Mouse (Mus musculus): ENCODE data around the gene Pttg1ip.

Gene Pttg1ip

GRCm38 (mm10) chr10:77606855-77607254, 25.3 kb downstream of the Pttg1ip start:
- DNase-seq (ENCODE audit: low read depth), result no peak

GRCm38 (mm10) chr10:77607441-77607840, 25.9 kb downstream of the Pttg1ip start:
- DNase-seq (ENCODE audit: low read depth), result no peak

DNA sequence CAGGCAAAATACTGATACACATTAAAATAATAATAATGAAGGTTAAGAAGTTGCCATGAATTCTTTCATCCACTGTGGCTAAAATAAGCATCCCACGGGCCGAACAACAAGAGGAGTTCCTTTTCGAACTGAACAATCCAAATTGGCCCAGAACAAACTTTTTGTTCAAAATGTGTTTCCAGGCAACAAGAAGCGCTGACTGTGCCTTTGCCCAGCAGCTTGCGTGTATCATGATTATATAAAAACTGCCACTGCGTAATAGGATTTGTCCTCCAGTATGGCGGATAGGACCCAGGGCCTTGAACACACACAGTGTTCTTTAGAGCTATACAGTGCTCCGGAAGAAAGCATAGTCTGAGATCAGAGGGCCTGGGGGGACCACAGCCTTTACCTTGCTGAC, 27.1 kb downstream of the Pttg1ip start:
- no peak for DNase-seq (ENCODE audit: low read depth)

- DNase-seq (ENCODE audit: low read depth), result no peak
Observed at GRCm38 (mm10) chr10:77610221-77610961, 28.9 kb downstream of the Pttg1ip start.

DNA sequence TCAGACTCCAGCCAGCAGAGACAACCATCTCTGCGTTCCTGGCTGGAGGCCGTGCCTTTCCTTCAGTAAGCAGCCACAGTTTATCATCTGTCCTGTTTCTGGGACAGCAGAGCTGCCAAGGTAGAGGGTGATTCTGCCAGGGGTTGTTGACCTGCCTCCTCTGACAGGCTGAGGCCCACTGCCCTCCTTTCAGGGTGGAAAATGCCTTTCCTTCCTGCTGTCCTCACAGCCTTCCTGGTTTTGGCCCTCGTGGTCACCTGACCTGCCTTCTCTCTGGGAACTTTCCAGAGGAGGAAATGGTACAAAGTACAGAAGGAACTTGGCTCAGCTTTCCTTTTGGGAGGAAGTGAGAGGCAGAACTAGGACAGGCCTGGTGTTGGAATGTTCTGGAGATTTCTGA, 31.9 kb downstream of the Pttg1ip start:
- DNase-seq (ENCODE audit: low read depth), result no peak

- DNase-seq (ENCODE audit: low read depth), result no peak
Observed at GRCm38 (mm10) chr10:77615647-77616046, 34.1 kb downstream of the Pttg1ip start.

DNA sequence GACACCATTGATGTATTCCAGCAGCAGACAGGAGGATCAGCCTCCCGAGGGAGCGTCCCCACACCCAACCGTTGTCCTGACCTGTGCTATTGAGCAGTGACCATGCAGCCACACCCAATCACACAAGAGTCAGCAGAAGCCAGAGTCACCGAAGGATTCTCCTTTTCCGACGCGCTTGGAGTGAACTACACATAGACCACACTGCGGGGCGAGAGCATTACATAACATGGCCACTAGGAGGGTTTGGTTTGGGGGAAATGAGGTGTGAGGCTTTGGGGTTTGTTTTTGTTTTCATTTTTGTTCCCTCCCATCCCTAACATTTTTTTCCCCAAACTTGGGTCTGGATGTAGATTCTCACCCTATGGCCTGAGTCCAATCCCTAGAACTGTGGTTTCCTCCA, 34.6 kb downstream of the Pttg1ip start:
- DNase-seq (ENCODE audit: low read depth), result no peak

- no peak for DNase-seq (ENCODE audit: low read depth)
Observed at GRCm38 (mm10) chr10:77616926-77617325, 35.4 kb downstream of the Pttg1ip start.

DNA sequence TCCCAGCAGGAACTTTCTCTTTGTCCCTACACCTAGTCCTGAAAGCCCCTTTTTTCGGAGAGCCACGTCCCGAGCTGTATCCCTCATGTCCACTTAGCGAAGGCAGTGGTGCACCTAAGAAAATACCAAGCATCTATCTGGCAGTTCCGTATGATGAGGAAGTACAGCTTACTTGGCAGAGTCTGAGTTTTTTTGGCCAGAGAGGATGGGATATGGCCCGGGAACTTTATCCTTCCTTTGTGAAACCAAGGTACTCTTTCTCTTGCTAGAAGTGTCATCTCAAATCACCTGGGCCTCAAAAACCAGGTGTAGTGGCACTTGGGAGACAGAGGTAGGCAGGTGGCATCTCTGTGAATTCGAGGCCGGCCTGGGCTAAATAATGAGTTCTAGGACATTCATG, 40.0 kb downstream of the Pttg1ip start:
- no peak for DNase-seq (ENCODE audit: low read depth)

DNA sequence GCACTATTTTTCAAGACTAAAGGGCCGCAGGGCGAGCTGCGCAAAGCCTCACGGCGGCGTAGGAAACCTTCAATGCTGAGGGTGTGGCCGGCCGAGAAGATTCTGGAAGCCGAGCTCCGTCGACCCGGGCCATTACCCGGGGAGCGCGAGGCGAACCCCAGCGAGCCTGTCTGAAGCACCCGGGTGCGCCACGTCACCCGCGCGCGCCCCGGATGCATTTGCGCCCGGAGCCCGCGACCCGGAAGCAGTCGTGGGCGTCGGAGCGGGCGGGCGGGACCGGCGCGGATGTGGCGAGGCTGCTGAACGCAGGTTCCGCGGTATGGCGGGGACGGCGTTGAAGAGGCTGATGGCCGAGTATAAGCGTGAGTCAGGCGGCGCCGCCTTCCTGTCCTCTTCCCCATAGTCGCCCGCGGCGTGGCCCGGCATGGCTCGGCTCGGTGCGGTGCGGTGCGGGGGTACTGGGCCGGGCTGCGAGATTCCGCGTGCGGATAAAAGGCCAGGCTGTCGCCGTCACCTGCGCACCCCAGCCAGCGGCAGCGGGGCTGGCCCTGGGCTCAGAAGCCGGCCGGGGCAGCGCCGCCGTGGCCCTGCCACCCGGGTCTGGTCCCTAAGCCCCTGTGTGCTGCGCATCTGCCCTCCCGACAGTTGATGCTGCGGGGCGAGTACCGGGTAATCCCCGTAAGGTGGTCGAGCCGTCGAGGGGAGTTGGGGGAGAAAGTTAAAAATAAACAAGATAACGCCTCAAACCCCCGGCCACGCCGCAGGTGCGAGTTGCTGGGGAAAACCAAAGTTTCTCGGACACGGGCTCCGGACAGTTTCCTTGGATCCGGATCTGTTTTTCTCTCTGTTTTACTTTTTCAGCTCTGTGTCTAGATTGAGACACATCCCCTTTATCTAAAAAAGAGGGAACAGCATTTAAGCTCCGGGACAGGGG, 40.8 kb downstream of the Pttg1ip start, which contains the start of gene Ube2g2:
TSS of gene Ube2g2 (plus strand) at position 221 of the 934 bp plus-strand sequence.
- peak; percentile 87 for DNase-seq (ENCODE audit: low read depth)

DNA sequence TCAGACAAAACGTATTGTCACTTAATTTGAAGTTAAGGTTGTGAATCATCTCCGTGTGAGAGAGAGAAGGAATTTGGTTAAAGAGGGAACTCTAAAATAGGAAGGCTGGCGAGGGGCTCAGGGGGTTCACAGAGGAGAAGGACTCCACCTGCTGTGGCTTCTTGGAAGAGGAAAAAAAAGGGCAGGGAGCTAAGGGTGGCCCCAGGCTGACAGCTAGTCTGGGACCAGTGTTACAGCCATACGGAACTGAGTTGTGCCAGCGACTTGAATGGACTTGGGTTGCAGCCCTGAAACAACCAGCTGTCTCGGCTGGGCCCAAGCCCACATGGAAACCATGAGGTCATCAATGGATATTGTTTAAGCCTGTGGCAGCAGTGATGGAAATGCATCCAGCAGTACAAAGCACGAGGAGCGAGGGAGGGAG, 41.6 kb downstream of the Pttg1ip start:
- no peak for DNase-seq (ENCODE audit: low read depth)

DNA sequence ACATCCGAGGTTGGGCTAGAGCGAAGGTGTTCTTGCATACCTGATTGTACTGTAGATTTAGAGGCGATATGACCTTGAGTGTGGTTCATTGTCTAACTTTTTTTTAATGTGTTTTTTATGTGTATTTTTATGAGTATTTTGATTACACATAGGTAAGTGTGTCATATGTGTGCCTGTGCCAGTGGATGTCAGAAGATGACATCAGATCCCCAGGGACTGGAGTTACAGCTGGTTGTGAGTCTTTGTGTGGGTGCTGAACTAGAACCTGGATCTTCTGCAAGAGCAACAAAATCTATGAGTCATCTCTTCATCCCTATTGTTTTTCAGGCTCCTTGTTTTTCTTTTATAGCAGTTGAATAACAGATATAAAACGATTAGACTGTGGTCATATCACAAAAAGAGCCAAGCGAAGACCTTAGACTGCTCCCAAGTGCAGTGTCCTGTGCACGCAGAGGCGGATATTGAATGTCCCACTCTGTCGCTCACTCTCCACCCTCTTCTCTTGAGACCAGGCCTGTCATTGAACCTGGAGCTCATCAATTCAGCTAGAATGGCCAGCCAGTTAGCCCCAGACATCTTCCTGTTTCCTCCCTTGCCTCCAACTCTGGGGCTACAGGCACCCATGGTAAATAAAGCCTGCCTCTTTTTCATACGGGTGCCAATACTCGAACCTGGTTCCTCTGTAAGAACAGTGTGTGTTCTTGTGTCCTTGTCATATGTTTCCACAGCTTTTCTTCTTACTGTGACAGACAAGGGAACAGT, 42.3 kb downstream of the Pttg1ip start:
- no peak for DNase-seq (ENCODE audit: low read depth)

- no peak for DNase-seq (ENCODE audit: low read depth)
Observed at GRCm38 (mm10) chr10:77624570-77624995, 43.1 kb downstream of the Pttg1ip start.

- DNase-seq (ENCODE audit: low read depth), result no peak
Observed at GRCm38 (mm10) chr10:77626036-77626435, 44.5 kb downstream of the Pttg1ip start.

GRCm38 (mm10) chr10:77626591-77626990, 45.1 kb downstream of the Pttg1ip start:
- DNase-seq (ENCODE audit: low read depth), result no peak

GRCm38 (mm10) chr10:77627497-77627896, 46.0 kb downstream of the Pttg1ip start:
- peak; percentile 83 for DNase-seq (ENCODE audit: low read depth)

DNA sequence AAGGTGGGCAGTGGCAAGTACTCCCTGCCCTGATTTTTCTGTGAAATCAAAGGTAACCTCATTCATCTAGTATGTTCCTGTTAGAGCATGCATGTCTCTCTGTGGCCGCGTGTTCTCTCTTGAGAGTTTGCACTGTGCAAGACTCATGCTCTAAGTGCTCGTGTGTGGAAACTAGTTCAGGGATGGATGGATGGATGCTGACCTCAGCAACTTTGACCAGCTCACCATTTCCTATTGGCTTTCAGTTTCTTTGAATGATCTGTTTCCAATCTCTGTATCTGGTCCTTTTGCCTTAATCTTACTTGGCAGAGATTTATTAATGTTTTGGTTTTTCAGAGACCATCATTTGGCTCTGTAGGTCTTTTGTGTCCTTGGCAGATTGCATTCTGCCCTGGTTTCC, 47.6 kb downstream of the Pttg1ip start:
- no peak for DNase-seq (ENCODE audit: low read depth)

DNA sequence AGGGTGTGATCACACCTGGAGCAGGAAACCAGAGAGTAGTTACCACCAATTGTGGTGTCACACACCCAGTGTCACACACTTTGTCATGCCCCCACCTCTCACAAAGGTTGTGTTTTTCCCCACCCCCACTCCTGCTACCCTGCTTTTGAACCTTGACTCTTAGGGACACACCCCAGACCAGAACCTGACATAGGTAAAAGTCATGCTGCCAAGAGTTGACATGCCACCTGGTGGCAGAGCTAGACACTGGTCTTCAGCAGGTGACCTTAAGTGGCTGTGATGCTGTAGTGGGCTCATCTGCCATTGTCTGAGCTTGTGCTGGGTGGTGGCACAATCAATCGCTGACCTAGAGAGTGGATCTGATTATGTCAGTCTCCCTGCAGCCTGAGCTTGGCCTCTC, 48.5 kb downstream of the Pttg1ip start:
- DNase-seq (ENCODE audit: low read depth), result no peak

GRCm38 (mm10) chr10:77634016-77634415, 52.5 kb downstream of the Pttg1ip start:
- DNase-seq (ENCODE audit: low read depth), result no peak

GRCm38 (mm10) chr10:77634452-77635231, 53.1 kb downstream of the Pttg1ip start:
- no peak for DNase-seq (ENCODE audit: low read depth)

DNA sequence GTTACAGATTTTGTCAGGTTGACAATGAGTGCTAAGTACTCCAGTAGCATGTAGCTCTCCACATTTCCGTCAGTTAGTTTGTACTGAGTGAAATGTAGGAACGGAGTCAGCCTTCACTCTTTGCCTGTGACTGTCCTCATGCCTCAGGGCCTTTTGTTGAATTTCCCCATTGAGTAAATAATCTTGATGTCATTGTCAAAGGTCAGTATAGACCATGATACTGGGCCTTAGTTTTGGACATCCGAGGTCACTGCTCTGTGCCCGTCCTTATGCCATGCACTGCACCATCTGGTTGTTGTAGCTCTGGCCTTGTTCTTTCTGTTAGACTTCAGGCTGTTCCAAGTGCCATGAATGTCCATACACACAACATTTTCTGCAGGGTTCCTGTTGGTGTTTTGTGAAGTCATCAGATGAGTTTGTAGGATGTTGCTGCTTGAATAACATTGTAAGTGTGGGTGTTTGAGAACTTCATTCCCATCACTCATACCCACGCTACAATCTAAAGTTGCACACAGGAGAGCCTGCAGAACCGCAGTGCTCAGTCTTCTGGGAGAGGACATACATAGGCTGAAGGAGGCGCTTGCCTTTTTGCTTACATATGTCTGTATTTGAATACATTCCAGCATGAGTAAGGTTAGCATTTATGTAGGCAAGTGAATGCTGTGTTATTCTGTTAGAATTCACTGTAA, 54.9 kb downstream of the Pttg1ip start:
- DNase-seq (ENCODE audit: low read depth), result no peak

Data from c-Kit-positive CD71-positive TER-119-negative erythroid progenitor cells, embryonic 14.5 days (primary cell).